Mouse (Mus musculus): ENCODE results near the gene Vmn1r176. TPM values are rescaled to one million over a fixed set of nuclear protein-coding genes. Genes with fewer than 3 reads are reported as not detected.
"Not testable (repeated sequence)": the region's sequence is repeated elsewhere in the genome, so short reads cannot be mapped to it uniquely, and the experiment has no call there.

Gene Vmn1r176
- not detected in 2 replicates for polyA plus RNA-seq (2015; fragmentation: Nextera tagmentation; extraction: Ambion mirVana)

DNA sequence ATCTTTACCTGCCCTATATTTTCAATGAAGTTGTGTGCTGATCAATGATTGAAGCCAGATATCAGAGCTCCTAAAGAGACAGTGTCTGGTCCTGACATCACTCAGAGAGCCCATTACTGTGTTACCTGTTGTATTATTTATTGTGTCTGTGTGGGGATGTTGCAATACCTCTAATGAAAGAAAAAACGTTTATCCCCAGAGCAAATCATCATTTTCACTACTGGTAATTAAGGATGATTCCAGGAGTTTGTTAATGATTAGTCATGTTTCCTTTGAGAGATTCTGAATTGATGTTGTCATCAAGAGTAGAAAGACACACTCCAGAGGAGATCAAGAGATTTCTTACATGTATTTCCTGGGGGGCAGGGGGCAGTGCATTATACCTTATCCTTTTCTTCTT lies at the start of gene Vmn1r176:
Gene Vmn1r176, minus strand, starts transcription at position 101 of the 400 bp plus-strand sequence.
- H3K27me3 ChIP-seq; H3K9me3 ChIP-seq (replicated peaks); H3K4me2 ChIP-seq; H3K4me1 ChIP-seq (replicated peaks); H3K9ac ChIP-seq; H3K27ac ChIP-seq (replicated peaks); H3K36me3 ChIP-seq (replicated peaks); ATAC-seq (ENCODE audit: insufficient read depth); H3K4me3 ChIP-seq (replicated peaks): not testable (repeated sequence)
- WGBS (ENCODE audit: insufficient replicate concordance): no CpG with 5 or more reads among the region's 1 CpGs

DNA sequence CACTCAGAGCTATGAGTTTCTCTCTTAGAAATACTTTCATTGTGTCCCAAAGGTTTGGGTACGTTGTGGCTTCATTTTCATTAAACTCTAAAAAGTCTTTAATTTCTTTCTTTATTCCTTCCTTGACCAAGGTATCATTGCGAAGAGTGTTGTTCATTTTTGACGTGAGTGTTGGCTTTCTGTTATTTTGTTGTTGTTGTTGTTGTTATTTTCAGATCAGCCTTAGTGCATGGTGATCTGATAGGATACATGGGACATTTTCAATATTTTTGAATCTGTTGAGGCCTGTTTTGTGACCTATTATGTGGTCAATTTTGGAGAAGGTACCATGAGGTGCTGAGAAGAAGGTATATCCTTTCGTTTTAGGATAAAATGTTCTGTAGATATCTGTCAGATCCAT lies 39.7 kb upstream of the Vmn1r176 start:
- not testable (repeated sequence) for H3K4me3 ChIP-seq (replicated peaks); ATAC-seq (ENCODE audit: insufficient read depth)
- WGBS (ENCODE audit: insufficient replicate concordance): 46% methylated on average over 4 of the region's 4 CpGs

DNA sequence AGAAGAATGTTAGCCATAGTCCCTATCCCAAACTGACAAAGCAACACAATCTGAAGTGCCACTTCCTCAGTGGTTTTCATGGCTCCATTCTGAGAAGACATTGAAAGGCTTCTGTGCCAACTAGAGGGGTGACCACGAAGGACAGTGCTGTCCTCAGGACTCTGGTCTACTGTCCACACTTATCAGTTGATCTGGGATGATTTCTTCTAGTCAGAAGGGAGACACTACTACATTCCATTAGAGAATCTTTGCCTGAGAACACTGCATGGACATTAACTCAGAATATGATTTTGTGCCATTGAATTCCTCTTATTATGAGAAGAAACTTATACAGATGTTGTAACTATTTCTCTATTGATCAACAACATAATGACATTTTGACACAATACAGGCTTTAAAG lies 29.2 kb upstream of the Vmn1r176 start, which contains the start of gene Vmn1r177:
Gene Vmn1r177, minus strand, starts transcription at position 101 of the 400 bp plus-strand sequence.
- not testable (repeated sequence) for H3K9me3 ChIP-seq (replicated peaks); H3K4me3 ChIP-seq (replicated peaks); H3K36me3 ChIP-seq (replicated peaks); H3K27me3 ChIP-seq; ATAC-seq (ENCODE audit: insufficient read depth); H3K4me2 ChIP-seq; H3K27ac ChIP-seq (replicated peaks); H3K9ac ChIP-seq; H3K4me1 ChIP-seq (replicated peaks)
- WGBS (ENCODE audit: insufficient replicate concordance): 25% methylated on average over 1 of the region's 1 CpGs

More for the DNA sequence above, 39.7 kb upstream of the Vmn1r176 start:
- H3K4me2 ChIP-seq; H3K9me3 ChIP-seq (replicated peaks); H3K27ac ChIP-seq (replicated peaks); H3K4me1 ChIP-seq (replicated peaks); H3K9ac ChIP-seq; H3K27me3 ChIP-seq; H3K36me3 ChIP-seq (replicated peaks): not testable (repeated sequence)

DNA sequence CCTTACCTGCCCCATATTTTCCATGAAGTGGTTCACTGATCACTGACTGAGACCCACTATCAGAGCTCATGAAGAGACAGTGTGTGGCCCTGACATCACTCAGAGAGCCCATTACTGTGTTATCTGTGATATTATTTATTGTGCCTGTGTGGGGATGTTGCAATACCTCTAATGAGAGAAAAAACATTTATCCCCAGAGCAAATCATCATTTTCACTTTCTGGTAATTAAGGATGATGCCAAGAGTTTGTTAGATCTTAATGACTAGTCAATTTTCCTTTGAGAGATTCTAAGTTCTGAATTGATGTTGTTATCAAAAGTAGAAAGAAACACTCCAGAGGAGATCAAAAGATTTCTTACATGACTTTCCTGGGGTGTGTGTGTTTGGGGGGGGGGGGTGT lies 26.6 kb downstream of the Vmn1r176 start, which contains the start of gene Vmn1r175:
Gene Vmn1r175, minus strand, starts transcription at position 101 of the 400 bp plus-strand sequence.
- H3K4me2 ChIP-seq; H3K27me3 ChIP-seq; H3K4me1 ChIP-seq (replicated peaks); H3K9ac ChIP-seq; H3K27ac ChIP-seq (replicated peaks); H3K36me3 ChIP-seq (replicated peaks); H3K9me3 ChIP-seq (replicated peaks); H3K4me3 ChIP-seq (replicated peaks); ATAC-seq (ENCODE audit: insufficient read depth): not testable (repeated sequence)

DNA sequence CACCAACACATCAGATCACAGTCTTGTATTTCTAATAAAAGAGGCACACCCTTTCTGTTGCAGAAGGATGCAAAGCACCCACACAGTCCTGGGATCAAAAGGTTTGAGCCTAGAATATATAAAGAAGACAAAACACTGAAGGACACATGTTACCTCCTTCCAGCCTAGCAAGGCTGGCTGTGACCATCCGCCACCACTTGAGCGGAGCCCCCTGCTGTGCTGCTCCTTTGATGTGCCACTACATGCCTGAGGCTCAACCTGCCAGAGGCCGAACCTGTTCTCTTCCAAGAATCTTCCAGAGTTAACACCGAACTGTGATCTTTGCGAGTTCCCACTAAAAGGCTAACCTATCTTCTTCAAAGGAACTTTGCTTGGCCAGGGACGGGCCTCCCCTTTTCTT lies 52.6 kb downstream of the Vmn1r176 start:
- no peaks in the 10 kb centered on the region for H3K9me3 ChIP-seq (replicated peaks)
- no peak overlapping the region for H3K27ac ChIP-seq (replicated peaks)
- H3K27me3 ChIP-seq: no peaks in the 10 kb centered on the region
- no peak overlapping the region for H3K4me2 ChIP-seq
- no peak overlapping the region for H3K9ac ChIP-seq
- H3K4me3 ChIP-seq (replicated peaks): no peak overlapping the region
- H3K36me3 ChIP-seq (replicated peaks): no peaks in the 10 kb centered on the region
- WGBS (ENCODE audit: insufficient replicate concordance): 62% methylated on average over 6 of the region's 6 CpGs
- no peaks in the 10 kb centered on the region for H3K4me1 ChIP-seq (replicated peaks)
- ATAC-seq (ENCODE audit: insufficient read depth): no peak

Other genes with a start within 250 kb of the Vmn1r176 start
- not detected in 2 replicates for gene Vmn1r170, start 231.2 kb downstream of the Vmn1r176 start, polyA plus RNA-seq (2015; fragmentation: Nextera tagmentation; extraction: Ambion mirVana)
- not detected in 2 replicates for gene Vmn1r171, start 206.7 kb downstream of the Vmn1r176 start, polyA plus RNA-seq (2015; fragmentation: Nextera tagmentation; extraction: Ambion mirVana)
- gene Vmn1r172, start 179.1 kb downstream of the Vmn1r176 start, polyA plus RNA-seq (2015; fragmentation: Nextera tagmentation; extraction: Ambion mirVana): not detected in 2 replicates
- gene Vmn1r173, start 136.7 kb downstream of the Vmn1r176 start, polyA plus RNA-seq (2015; fragmentation: Nextera tagmentation; extraction: Ambion mirVana): not detected in 2 replicates
- not detected in 2 replicates for gene Vmn1r174, start 85.1 kb downstream of the Vmn1r176 start, polyA plus RNA-seq (2015; fragmentation: Nextera tagmentation; extraction: Ambion mirVana)
- not detected in 2 replicates for gene Vmn1r175, start 26.7 kb downstream of the Vmn1r176 start, polyA plus RNA-seq (2015; fragmentation: Nextera tagmentation; extraction: Ambion mirVana)
- not detected in 2 replicates for gene Vmn1r177, start 29.1 kb upstream of the Vmn1r176 start, polyA plus RNA-seq (2015; fragmentation: Nextera tagmentation; extraction: Ambion mirVana)
- not detected in 2 replicates for gene Vmn1r178, start 54.6 kb upstream of the Vmn1r176 start, polyA plus RNA-seq (2015; fragmentation: Nextera tagmentation; extraction: Ambion mirVana)
- gene Vmn1r179, start 89.6 kb upstream of the Vmn1r176 start, polyA plus RNA-seq (2015; fragmentation: Nextera tagmentation; extraction: Ambion mirVana): not detected in 2 replicates
- gene Vmn1r180, start 113.3 kb upstream of the Vmn1r176 start, polyA plus RNA-seq (2015; fragmentation: Nextera tagmentation; extraction: Ambion mirVana): not detected in 2 replicates
- not detected in 2 replicates for gene Vmn1r181, start 137.2 kb upstream of the Vmn1r176 start, polyA plus RNA-seq (2015; fragmentation: Nextera tagmentation; extraction: Ambion mirVana)
- not detected in 2 replicates for gene V1rd19, start 164.3 kb upstream of the Vmn1r176 start, polyA plus RNA-seq (2015; fragmentation: Nextera tagmentation; extraction: Ambion mirVana)
- not detected in 2 replicates for gene Vmn1r183, start 215.9 kb upstream of the Vmn1r176 start, polyA plus RNA-seq (2015; fragmentation: Nextera tagmentation; extraction: Ambion mirVana)
- gene Zfp180, start 244.6 kb upstream of the Vmn1r176 start, polyA plus RNA-seq (2015; fragmentation: Nextera tagmentation; extraction: Ambion mirVana): 8.0 and 9.7 TPM in 2 replicates